Mouse (Mus musculus) spleen, postnatal 0 days (tissue): Measurements from ENCODE around the gene Uck2. TPM values are rescaled to one million over a fixed set of nuclear protein-coding genes. Genes with fewer than 3 reads are reported as not detected.

Experiments
- polyA plus RNA-seq: library from polyadenylated mRNA; unstranded; fragments of >200 nt; fragmentation: Nextera tagmentation; extraction: Ambion mirVana; gene quantifications from 2 replicates; pipeline ENCODE4 v1.2.1, GENCODE M21; 2015

Uck2 gene
- polyA plus RNA-seq: 54.7 and 63.5 TPM in 2 replicates

GRCm38 (mm10) chr1:167285320-167285355 is at the start of gene Uck2:
Gene Uck2, minus strand, starts transcription at chr1:167285320.

GRCm38 (mm10) chr1:167308261-167309054 is 23.3 kb upstream of the Uck2 start, which contains the start of gene Tmco1:
Gene Tmco1, plus strand, starts transcription at chr1:167308378.

Other genes starting within 250 kb of the Uck2 start
- 62.8 and 67.8 TPM in 2 replicates for gene Tmco1, start 23.1 kb upstream of the Uck2 start, polyA plus RNA-seq
- 55.5 and 59.5 TPM in 2 replicates for gene Aldh9a1, start 64.7 kb upstream of the Uck2 start, polyA plus RNA-seq
- 305 and 381 TPM in 2 replicates for gene Mgst3, start 108.5 kb upstream of the Uck2 start, polyA plus RNA-seq
- 0.11 and 0.18 TPM in 2 replicates for gene Lrrc52, start 181.5 kb upstream of the Uck2 start, polyA plus RNA-seq